Mouse (Mus musculus) spleen, adult 2 months (tissue): ENCODE data around the gene Pif1.

ENCODE experiments used
- CTCF ChIP-seq: fragments of 200-500 bp; IDR thresholded peaks from 2 replicates; pipeline ENCODE4 v1.5.1; 2011; ENCODE audit warnings: mild to moderate bottlenecking, inconsistent platforms; ENCODE audit not compliant: insufficient read depth, insufficient read length, insufficient replicate concordance; ENCODE audit errors: extremely low read depth
- POLR2A ChIP-seq: fragments of 200-500 bp; IDR thresholded peaks from 2 replicates; pipeline ENCODE4 v1.6.1; 2011; ENCODE audit warnings: low read depth, low read length, inconsistent platforms

- TF ChIP-seq CTCF: no peak
- no peak for TF ChIP-seq POLR2A
Measured at GRCm38 (mm10) chr9:65548311-65548710, 38.6 kb upstream of the Pif1 start.
